Mouse (Mus musculus) neural tube, embryonic 14.5 days (tissue): ENCODE results near the gene Meox1. TPM values are rescaled to one million over a fixed set of nuclear protein-coding genes. Genes with fewer than 3 reads are reported as not detected.

Source experiments
- ATAC-seq: fragments of 200-750 bp; cut with Nextera tagmentation; 2 replicates; pipeline ENCODE4 v1.8.0; 2017; ENCODE audit warnings: low read depth, mild to moderate bottlenecking, moderate TSS enrichment, moderate library complexity
- H3K27ac ChIP-seq: fragments of 300-500 bp; sonication (generic); 2 replicates; pipeline ENCODE4 v1.5.1; 2014; ENCODE audit warnings: low read depth, mild to moderate bottlenecking, control low read depth, low read length, moderate library complexity, mixed read lengths
- H3K27me3 ChIP-seq: fragments of 300-500 bp; sonication (generic); 2 replicates; pipeline ENCODE4 v1.6.1; 2014; ENCODE audit warnings: low read length; ENCODE audit not compliant: control insufficient read depth, insufficient read depth
- H3K36me3 ChIP-seq: fragments of 300-500 bp; sonication (generic); 2 replicates; pipeline ENCODE4 v1.6.1; 2014; ENCODE audit warnings: low read length, mixed read lengths; ENCODE audit not compliant: control insufficient read depth, insufficient read depth
- H3K4me1 ChIP-seq: fragments of 300-500 bp; sonication (generic); 2 replicates; pipeline ENCODE4 v1.6.1; 2014; ENCODE audit warnings: low read length; ENCODE audit not compliant: control insufficient read depth, insufficient read depth
- H3K4me2 ChIP-seq: fragments of 300-500 bp; sonication (generic); 2 replicates; pipeline ENCODE4 v1.6.1; 2014; ENCODE audit warnings: mild to moderate bottlenecking, low read depth, low read length, control low read depth
- H3K4me3 ChIP-seq: fragments of 300-500 bp; sonication (generic); 2 replicates; pipeline ENCODE4 v1.5.1; 2014; ENCODE audit warnings: low read depth, low read length, control low read depth, mixed read lengths
- H3K9ac ChIP-seq: fragments of 300-500 bp; sonication (generic); replicated peaks from 2 replicates; pipeline ENCODE4 v1.6.1; 2014; ENCODE audit warnings: low read depth, mild to moderate bottlenecking, control low read depth, low read length, mixed read lengths
- H3K9me3 ChIP-seq: fragments of 300-500 bp; sonication (generic); 2 replicates; pipeline ENCODE4 v1.6.1; 2016; ENCODE audit warnings: low read length; ENCODE audit not compliant: control insufficient read depth
- WGBS: fragments of 180-500 bp; shearing (Covaris S2); extraction: QIAGEN DNeasy Blood & Tissue Kit; methylation state at CpG from one replicate; pipeline ENCODE4 v1.1.7; 2014; 5-methylcytosine and 5-hydroxymethylcytosine counted together
- polyA plus RNA-seq: library from polyadenylated mRNA; unstranded; fragments of >200 nt; fragmentation: Nextera tagmentation; extraction: Ambion mirVana; gene quantifications from 2 replicates; pipeline ENCODE4 v1.2.1, GENCODE M21; 2014

The Meox1 gene
- polyA plus RNA-seq, result 0.37 and 0.73 TPM in 2 replicates

- Histone ChIP-seq H3K27ac (no peak within 1 kb of the TSS), H3K27me3 (no peaks in the 10 kb centered on the region), H3K4me1 (peaks cover 12% of the 10 kb centered on the region), H3K9ac (no peak within 1 kb of the TSS), H3K36me3 (no peaks in the 10 kb centered on the region), H3K4me3 (no peak within 1 kb of the TSS), H3K9me3 (no peaks in the 10 kb centered on the region), H3K4me2 (no peak within 1 kb of the TSS)
- ATAC-seq, result no peak
- 31% methylated on average over 11 of the region's 11 CpGs for WGBS
Measured at GRCm38 (mm10) chr11:101894204-101894603, at the start of gene Meox1. TSS of gene Meox1 (minus strand) at chr11:101894374.

- Histone ChIP-seq H3K27ac (no peak overlapping the region), H3K4me3 (no peak overlapping the region), H3K9me3 (no peaks in the 10 kb centered on the region), H3K27me3 (no peaks in the 10 kb centered on the region), H3K4me2 (no peak overlapping the region), H3K36me3 (no peaks in the 10 kb centered on the region), H3K4me1 (no peaks in the 10 kb centered on the region), H3K9ac (no peak overlapping the region)
- ATAC-seq, result no peak
- 37% methylated on average over 3 of the region's 3 CpGs for WGBS
Measured at GRCm38 (mm10) chr11:101943055-101943454, 48.9 kb upstream of the Meox1 start.

- WGBS, result under 1% methylated on average over 32 of the region's 32 CpGs
- peak overlapping the region; percentile 91 for H3K4me2 ChIP-seq
- H3K27me3 ChIP-seq, result no peaks in the 10 kb centered on the region
- H3K9me3 ChIP-seq, result no peaks in the 10 kb centered on the region
- peak overlapping the region; percentile 55 for H3K9ac ChIP-seq
- H3K27ac ChIP-seq, result no peak overlapping the region
- ATAC-seq, result peak; percentile 17; the same call in 1 of the 2 replicates
- H3K4me3 ChIP-seq, result peak overlapping the region; percentile 36
- no peaks in the 10 kb centered on the region for H3K4me1 ChIP-seq
- H3K36me3 ChIP-seq, result no peaks in the 10 kb centered on the region
Measured at GRCm38 (mm10) chr11:101937108-101937507, 42.9 kb upstream of the Meox1 start.

DNA sequence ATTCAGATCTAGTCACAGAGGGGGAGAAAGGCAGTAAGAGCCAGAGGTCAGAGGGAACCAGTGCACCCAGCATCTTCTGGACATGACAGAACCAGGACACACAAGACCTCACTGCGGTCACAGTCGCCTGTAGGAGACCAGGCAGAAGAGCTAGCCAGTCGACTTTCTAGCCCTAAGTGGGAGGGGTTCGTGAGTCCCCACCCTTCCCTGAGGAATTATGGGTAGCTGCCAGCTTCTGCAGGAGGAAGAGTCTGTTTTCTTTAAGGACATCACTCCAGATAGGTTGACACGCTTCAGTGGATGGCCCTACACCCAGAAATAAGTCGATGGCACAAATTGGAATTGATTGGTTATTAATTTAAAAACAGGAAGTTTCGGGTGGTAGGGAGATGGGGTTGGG is 42.2 kb upstream of the Meox1 start:
- Histone ChIP-seq H3K27me3 (no peaks in the 10 kb centered on the region), H3K4me2 (no peak overlapping the region), H3K27ac (no peak overlapping the region), H3K36me3 (no peaks in the 10 kb centered on the region), H3K9me3 (no peaks in the 10 kb centered on the region), H3K4me1 (no peaks in the 10 kb centered on the region), H3K9ac (no peak overlapping the region), H3K4me3 (no peak overlapping the region)
- no peak for ATAC-seq
- WGBS, result 24% methylated on average over 7 of the region's 7 CpGs

DNA sequence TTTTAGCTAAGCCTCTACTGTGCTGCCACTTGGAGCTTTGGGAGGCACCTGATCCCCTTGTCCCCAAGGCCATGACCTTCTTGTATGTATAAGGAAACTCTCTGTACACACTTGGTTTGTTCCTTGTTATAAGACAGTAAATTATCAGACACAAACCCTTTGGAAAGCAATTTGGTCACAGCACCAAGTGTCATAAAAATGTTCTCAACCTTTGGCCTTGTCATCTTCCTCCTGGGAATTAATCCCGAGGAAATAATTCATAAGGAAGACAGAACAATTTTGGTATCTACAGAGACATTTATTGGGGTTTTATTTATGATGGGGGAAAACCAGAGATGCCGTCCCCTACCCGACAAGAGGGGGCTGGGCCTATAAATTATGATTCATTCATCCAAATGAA is 41.6 kb upstream of the Meox1 start:
- Histone ChIP-seq H3K27me3 (no peaks in the 10 kb centered on the region), H3K36me3 (no peaks in the 10 kb centered on the region), H3K9me3 (no peaks in the 10 kb centered on the region), H3K27ac (no peak overlapping the region), H3K4me1 (no peaks in the 10 kb centered on the region), H3K9ac (no peak overlapping the region), H3K4me3 (no peak overlapping the region), H3K4me2 (no peak overlapping the region)
- 52% methylated on average over 3 of the region's 3 CpGs for WGBS
- ATAC-seq, result no peak

- H3K27me3 ChIP-seq, result no peaks in the 10 kb centered on the region
- H3K9ac ChIP-seq, result no peak overlapping the region
- no peak overlapping the region for H3K4me3 ChIP-seq
- H3K4me2 ChIP-seq, result no peak overlapping the region
- no peaks in the 10 kb centered on the region for H3K4me1 ChIP-seq
- 48% methylated on average over 4 of the region's 4 CpGs for WGBS
- ATAC-seq, result no peak
- H3K36me3 ChIP-seq, result no peaks in the 10 kb centered on the region
- H3K27ac ChIP-seq, result no peak overlapping the region
- H3K9me3 ChIP-seq, result no peaks in the 10 kb centered on the region
Measured at GRCm38 (mm10) chr11:101931978-101932377, 37.8 kb upstream of the Meox1 start.

DNA sequence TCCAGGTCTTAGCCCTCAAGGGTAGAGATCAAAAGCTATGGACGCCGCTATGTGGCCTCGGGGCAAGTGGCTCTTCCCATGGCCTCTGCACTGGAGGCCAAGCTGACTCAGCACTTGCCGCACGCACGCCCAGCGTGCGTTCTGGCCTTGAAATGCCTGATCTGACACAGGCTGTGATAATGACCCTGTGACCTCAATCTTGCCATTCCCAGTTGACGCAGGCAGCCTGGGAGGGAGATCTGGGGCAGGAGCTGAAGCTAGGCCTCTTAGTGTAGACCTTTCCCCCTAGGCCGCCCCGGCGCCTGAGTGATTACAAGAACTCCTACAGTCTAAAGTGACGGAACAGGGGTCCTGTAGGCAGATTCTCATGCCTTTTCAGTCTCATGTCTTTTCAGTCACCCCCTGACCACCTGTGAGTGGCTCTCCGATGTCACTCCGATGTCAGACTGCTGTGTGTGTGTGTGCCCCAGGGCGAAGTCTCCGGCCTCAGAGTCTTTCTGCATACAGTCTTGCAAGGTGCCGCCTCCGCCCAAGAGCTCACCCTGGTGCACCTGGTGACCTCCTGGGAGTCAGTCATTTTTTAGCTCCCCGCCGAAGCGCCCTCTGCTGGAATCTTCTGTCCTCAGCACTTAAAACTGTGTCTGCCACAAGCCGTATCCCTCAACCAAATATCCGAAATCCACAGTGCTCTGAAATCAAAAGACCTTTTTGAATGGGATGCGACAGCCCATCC is 34.0 kb upstream of the Meox1 start:
- ATAC-seq, result no peak
- Histone ChIP-seq H3K4me1 (no peaks in the 10 kb centered on the region), H3K9me3 (no peaks in the 10 kb centered on the region), H3K27ac (no peak overlapping the region), H3K27me3 (no peaks in the 10 kb centered on the region), H3K4me3 (no peak overlapping the region), H3K9ac (no peak overlapping the region), H3K36me3 (no peaks in the 10 kb centered on the region), H3K4me2 (no peak overlapping the region)
- WGBS, result 26% methylated on average over 25 of the region's 25 CpGs

GRCm38 (mm10) chr11:101926951-101927589 is 32.9 kb upstream of the Meox1 start:
- no peaks in the 10 kb centered on the region for H3K4me1 ChIP-seq
- WGBS, result 74% methylated on average over 10 of the region's 10 CpGs
- ATAC-seq, result no peak
- H3K4me2 ChIP-seq, result no peak overlapping the region
- H3K27me3 ChIP-seq, result no peaks in the 10 kb centered on the region
- no peaks in the 10 kb centered on the region for H3K9me3 ChIP-seq
- H3K4me3 ChIP-seq, result no peak overlapping the region
- no peaks in the 10 kb centered on the region for H3K36me3 ChIP-seq
- H3K27ac ChIP-seq, result no peak overlapping the region
- no peak overlapping the region for H3K9ac ChIP-seq

- H3K27ac ChIP-seq, result no peak overlapping the region
- H3K4me3 ChIP-seq, result no peak overlapping the region
- no peak for ATAC-seq
- H3K4me1 ChIP-seq, result no peaks in the 10 kb centered on the region
- no peak overlapping the region for H3K4me2 ChIP-seq
- H3K27me3 ChIP-seq, result no peaks in the 10 kb centered on the region
- WGBS, result 64% methylated on average over 6 of the region's 6 CpGs
- no peak overlapping the region for H3K9ac ChIP-seq
- H3K36me3 ChIP-seq, result no peaks in the 10 kb centered on the region
- H3K9me3 ChIP-seq, result no peaks in the 10 kb centered on the region
Measured at GRCm38 (mm10) chr11:101925636-101926035, 31.5 kb upstream of the Meox1 start.
